ENCODE assay signal across 14 mouse cellular contexts in the genomic region with DNA sequence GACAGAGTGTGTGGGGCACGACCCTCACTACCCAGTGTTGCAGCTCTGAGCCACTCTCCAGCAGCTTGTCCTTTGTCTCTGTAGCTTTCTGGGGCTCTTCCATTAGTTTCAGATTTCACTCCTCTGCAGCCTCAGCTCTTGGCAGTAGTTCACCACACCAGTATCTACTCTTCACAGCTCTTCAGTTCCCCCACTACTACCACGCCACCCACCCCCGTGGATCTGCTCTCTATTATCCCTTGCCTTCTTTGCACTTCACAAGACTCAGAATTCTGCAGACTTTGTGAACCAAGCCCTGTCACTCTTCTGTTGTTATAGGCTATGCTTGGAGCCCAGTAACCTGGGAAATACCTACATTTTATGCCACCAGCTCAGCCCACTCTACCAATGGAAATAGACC.
A peak's percentile ranks its signal among the peaks of the same experiment; 100 is the strongest.
DNase-seq lines count a peak whose midpoint lies in the region.
"Had no signal": no experiment of that assay in that cellular context is flagged by ENCODE, and none has a peak within 500 bp of the region (broad histone marks: within the 10 kb centered on the region; RNA-seq: fewer than 3 reads in every experiment).

No protein-coding gene starts in this region.

- DNase-seq in frontal cortex, postnatal 36 days (ENCODE audit: low spot score in 2 of 2): peak; percentile 28 to 31
- no peak for DNase-seq in frontal cortex, postnatal 10 days (ENCODE audit: low spot score in 2 of 2)
- DNase-seq in layer of hippocampus, adult 9-11 months: peak; percentile 19
- no peak for DNase-seq in layer of hippocampus, adult 11-12 months (ENCODE audit: low spot score)
- DNase-seq in left cerebral cortex, postnatal 36 days (ENCODE audit: low spot score in 2 of 2): peak; percentile 8 to 13
- no peak for DNase-seq in left cerebral cortex, postnatal 14 days (ENCODE audit: low spot score in 2 of 2)
- DNase-seq in telencephalon, adult 2 months (ENCODE audit: low read depth, low spot score): peak; percentile 6
- DNase-seq: adrenal gland, postnatal 14 days; cerebellum, adult 2 months; cerebellum, postnatal 10 days; forebrain, postnatal 0 days; gastrocnemius, postnatal 36 days; heart, adult 11 months; heart, postnatal 36 days had no signal

- intact Hi-C loops in left cerebral cortex, postnatal 36 days (cut with DNase I): no loop called here
- intact Hi-C loops in left cerebral cortex, postnatal 14 days (cut with DNase I): no loop called here

Comparison
In these comparisons a context has a peak if more than half of its experiments do, and no peak if none do; other contexts are left out.
1. DNase-seq: peak in frontal cortex, postnatal 36 days (2 of 2), layer of hippocampus, adult 9-11 months (single experiment), left cerebral cortex, postnatal 36 days (2 of 2) and telencephalon, adult 2 months (single experiment); none in frontal cortex, postnatal 10 days (0 of 2), layer of hippocampus, adult 11-12 months (single experiment) and left cerebral cortex, postnatal 14 days (0 of 2).